Mouse (Mus musculus) lung, embryonic 16.5 days (tissue): ENCODE results near the gene Irgm1. TPM values are rescaled to one million over a fixed set of nuclear protein-coding genes. Genes with fewer than 3 reads are reported as not detected.
"Not testable (repeated sequence)": the region's sequence is repeated elsewhere in the genome, so short reads cannot be mapped to it uniquely, and the experiment has no call there.

ENCODE experiments used
- ATAC-seq: fragments of 200-750 bp; cut with Nextera tagmentation; 2 replicates; pipeline ENCODE4 v1.8.0; 2017; ENCODE audit warnings: low read depth, mild to moderate bottlenecking, moderate library complexity
- H3K27ac ChIP-seq: fragments of 300-500 bp; sonication (generic); 2 replicates; pipeline ENCODE4 v1.5.1; 2014; ENCODE audit warnings: mild to moderate bottlenecking, control low read depth, low read length
- H3K27me3 ChIP-seq: fragments of 300-500 bp; sonication (generic); 2 replicates; pipeline ENCODE4 v1.6.1; 2014; ENCODE audit warnings: low read depth, low read length, mixed read lengths; ENCODE audit not compliant: control insufficient read depth, insufficient read depth
- H3K36me3 ChIP-seq: fragments of 300-500 bp; sonication (generic); 2 replicates; pipeline ENCODE4 v1.6.1; 2014; ENCODE audit warnings: low read length; ENCODE audit not compliant: control insufficient read depth, insufficient read depth
- H3K4me1 ChIP-seq: fragments of 300-500 bp; sonication (generic); replicated peaks from 2 replicates; pipeline ENCODE4 v1.6.1; 2014; ENCODE audit warnings: low read length, mixed read lengths; ENCODE audit not compliant: control insufficient read depth, insufficient read depth
- H3K4me2 ChIP-seq: fragments of 300-500 bp; sonication (generic); 2 replicates; pipeline ENCODE4 v1.6.1; 2014; ENCODE audit warnings: low read depth, low read length, control low read depth
- H3K4me3 ChIP-seq: fragments of 300-500 bp; sonication (generic); 2 replicates; pipeline ENCODE4 v1.5.1; 2014; ENCODE audit warnings: mild to moderate bottlenecking, low read length, control low read depth
- H3K9ac ChIP-seq: fragments of 300-500 bp; sonication (generic); 2 replicates; pipeline ENCODE4 v1.6.1; 2014; ENCODE audit warnings: low read length, control low read depth
- H3K9me3 ChIP-seq: fragments of 300-500 bp; sonication (generic); 2 replicates; pipeline ENCODE4 v1.6.1; 2016; ENCODE audit warnings: low read length; ENCODE audit not compliant: control insufficient read depth
- whole genome bisulfite sequencing: fragments of 180-500 bp; shearing (Covaris S2); extraction: QIAGEN DNeasy Blood & Tissue Kit; methylation state at CpG from one replicate; pipeline ENCODE4 v1.1.7; 2014; 5-methylcytosine and 5-hydroxymethylcytosine counted together
- polyA plus RNA-seq: library from polyadenylated mRNA; unstranded; fragments of >200 nt; fragmentation: Nextera tagmentation; extraction: Ambion mirVana; gene quantifications from 2 replicates; pipeline ENCODE4 v1.2.1, GENCODE M21; 2015

Irgm1 gene
- polyA plus RNA-seq, 1 experiment from 2014 or later = 10.6 TPM

DNA sequence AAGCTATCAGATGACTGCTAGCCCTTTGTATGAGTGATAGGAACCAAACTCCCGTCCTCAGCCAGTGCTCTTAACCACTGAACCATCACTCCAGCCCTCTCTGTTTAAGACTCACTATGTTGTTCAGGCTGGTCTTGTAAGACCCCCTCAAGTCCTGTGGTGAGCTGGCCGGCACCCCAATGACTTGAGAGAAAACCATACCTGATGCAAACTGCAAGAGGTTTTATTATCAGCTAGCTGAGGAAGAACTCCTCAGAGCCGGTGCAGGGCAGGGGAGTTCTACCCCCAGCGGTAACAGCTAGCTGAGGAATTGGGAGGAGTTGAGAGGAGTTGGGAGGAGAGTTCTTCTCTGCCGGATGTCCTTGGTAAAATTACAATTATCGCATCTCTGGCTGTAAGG lies 43.6 kb downstream of the Irgm1 start:
- Histone ChIP-seq H3K27me3 (no peaks in the 10 kb centered on the region), H3K4me3 (no peak overlapping the region), H3K4me1 (peaks cover 4% of the 10 kb centered on the region; the same call in 1 of the 2 replicates), H3K4me2 (no peak overlapping the region), H3K27ac (no peak overlapping the region), H3K9me3 (no peaks in the 10 kb centered on the region), H3K36me3 (no peaks in the 10 kb centered on the region), H3K9ac (no peak overlapping the region)
- WGBS = 65% methylated on average over 6 of the region's 6 CpGs
- no peak for ATAC-seq

DNA sequence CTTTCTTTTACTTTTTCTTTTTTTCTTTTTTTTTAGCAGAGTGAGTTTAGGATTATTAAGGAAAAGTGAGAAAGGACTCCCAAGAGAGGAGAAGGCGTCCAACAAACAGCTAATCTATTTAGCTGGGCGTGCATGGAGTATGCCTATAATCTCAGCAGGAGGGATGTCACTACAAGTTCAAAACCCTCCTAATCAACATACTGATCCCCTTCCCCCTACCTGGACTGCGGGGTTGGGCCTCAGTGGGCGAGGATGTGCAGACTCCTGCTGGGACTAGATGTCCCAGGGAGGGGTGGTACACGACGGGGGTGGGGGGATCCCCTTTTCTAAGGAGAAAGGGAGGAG lies 44.8 kb downstream of the Irgm1 start:
- H3K4me3 ChIP-seq = peak overlapping the region; percentile 50
- H3K27me3 ChIP-seq = no peaks in the 10 kb centered on the region
- H3K9me3 ChIP-seq = no peaks in the 10 kb centered on the region
- 2% methylated on average over 6 of the region's 6 CpGs for WGBS
- peak; percentile 34 for ATAC-seq
- peak overlapping the region; percentile 66 for H3K27ac ChIP-seq
- peak overlapping the region; percentile 74 for H3K4me2 ChIP-seq
- peaks cover 4% of the 10 kb centered on the region; the same call in 1 of the 2 replicates for H3K4me1 ChIP-seq
- no peaks in the 10 kb centered on the region for H3K36me3 ChIP-seq
- H3K9ac ChIP-seq = peak overlapping the region; percentile 65

DNA sequence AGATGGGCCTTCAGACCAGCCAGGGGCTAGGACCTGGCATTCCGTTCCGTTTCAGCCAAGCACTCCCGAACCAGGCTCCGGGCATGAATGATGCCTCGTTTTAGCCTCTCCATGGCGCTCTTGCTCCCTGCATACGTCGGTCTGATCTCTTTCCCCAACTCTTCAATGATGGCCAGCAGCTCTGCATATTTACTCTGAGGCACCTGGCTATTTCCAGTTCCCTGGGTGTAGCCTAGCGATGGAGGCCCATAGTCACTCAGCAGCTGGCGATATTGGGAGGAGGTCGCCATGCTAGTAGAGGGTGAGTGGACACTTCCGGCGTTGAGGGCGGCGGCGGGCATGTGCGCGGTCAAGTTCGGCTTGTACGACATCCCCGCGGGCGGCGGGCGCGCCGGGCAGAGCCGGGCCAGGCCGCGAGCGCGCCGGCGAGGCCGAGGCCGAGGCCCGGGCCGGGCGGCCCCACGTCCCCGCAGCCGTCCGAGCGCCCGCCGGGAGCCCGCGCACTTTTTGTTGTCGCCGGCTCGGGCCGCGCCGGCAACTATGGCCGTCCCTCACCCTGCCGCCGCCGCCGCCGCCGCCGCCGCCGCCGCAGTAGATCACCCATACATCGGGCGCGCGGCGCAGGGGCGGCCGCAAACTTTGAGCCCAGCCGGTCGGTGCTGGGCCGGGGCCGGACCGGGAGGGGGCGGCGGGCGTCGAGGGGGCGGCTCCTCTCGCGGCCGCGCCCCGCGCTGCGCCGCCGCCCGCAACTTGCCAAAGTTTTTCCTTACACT lies 45.3 kb downstream of the Irgm1 start, which contains the start of the genes Trim7 and Gm12184:
Trim7 (plus strand) TSS at position 162 of the 773 bp plus-strand sequence.
Gm12184 (minus strand) TSS at position 677 of the 773 bp plus-strand sequence.
- Histone ChIP-seq H3K4me2 (peak within 1 kb of the TSS; percentile 74), H3K27ac (peak within 1 kb of the TSS; percentile 66), H3K9ac (peak within 1 kb of the TSS; percentile 65), H3K4me3 (peak within 1 kb of the TSS; percentile 50)
- peak; percentile 91 for ATAC-seq
- H3K4me1 ChIP-seq, H3K27me3 ChIP-seq, H3K9me3 ChIP-seq, H3K36me3 ChIP-seq: not testable (repeated sequence)
- WGBS = under 1% methylated on average over 34 of the region's 92 CpGs

DNA sequence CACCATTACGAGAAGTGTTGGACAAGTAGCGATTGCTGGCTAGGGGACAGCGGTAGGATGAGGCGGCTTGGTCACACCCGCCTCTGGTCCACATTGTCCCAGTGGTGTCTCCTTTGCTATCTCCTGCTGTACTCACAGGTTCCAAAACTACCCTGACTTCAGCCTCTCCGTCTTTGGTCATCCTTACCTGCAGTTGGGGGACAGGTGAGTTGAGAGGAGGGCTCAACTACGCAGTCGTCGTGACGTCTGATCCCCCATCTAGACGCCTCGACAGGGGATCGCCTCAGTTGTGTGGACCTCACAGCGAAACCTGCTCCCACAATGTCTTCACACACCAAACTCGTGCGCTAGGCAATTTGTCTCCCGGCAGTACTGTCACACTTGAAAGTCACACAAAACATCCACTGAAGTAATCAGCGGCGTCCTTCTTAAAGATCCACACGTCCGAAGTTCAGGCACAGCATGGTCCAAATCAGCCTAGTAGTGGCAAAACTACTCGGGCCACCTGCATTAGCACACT lies 47.1 kb downstream of the Irgm1 start:
- Histone ChIP-seq H3K4me1 (peaks cover 4% of the 10 kb centered on the region; the same call in 1 of the 2 replicates), H3K4me3 (peak overlapping the region; percentile 42), H3K9ac (no peak overlapping the region), H3K9me3 (no peaks in the 10 kb centered on the region), H3K4me2 (peak overlapping the region; percentile 69), H3K27me3 (no peaks in the 10 kb centered on the region), H3K36me3 (no peaks in the 10 kb centered on the region), H3K27ac (no peak overlapping the region)
- no peak for ATAC-seq
- 6% methylated on average over 22 of the region's 22 CpGs for WGBS

DNA sequence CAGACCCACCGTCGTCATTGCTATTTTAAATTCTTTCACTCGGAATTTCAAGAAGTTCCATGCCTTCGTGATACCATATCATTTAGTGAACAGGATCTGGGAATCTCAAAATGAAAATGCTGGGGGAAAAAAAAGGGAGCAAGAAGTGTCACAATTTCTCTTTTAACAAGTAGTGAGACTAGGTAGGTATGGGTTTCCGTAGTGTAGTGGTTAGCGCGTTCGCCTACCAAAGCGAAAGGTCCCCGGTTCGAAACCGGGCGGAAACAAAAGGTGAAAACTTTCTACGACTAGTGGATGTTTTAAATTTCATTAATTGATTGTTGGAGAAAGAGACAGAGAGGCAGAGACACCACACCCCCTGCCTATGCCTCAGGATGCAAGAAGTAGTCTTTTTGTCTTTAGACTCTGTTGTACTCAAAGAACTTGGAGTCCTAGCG lies 47.9 kb downstream of the Irgm1 start:
- Histone ChIP-seq H3K9me3 (no peaks in the 10 kb centered on the region), H3K4me3 (peak overlapping the region; percentile 42), H3K9ac (peak overlapping the region; percentile 41; the same call in 1 of the 2 replicates), H3K36me3 (no peaks in the 10 kb centered on the region), H3K4me1 (peaks cover 4% of the 10 kb centered on the region; the same call in 1 of the 2 replicates), H3K27me3 (no peaks in the 10 kb centered on the region), H3K27ac (no peak overlapping the region), H3K4me2 (peak overlapping the region; percentile 69)
- ATAC-seq = no peak
- 1% methylated on average over 15 of the region's 15 CpGs for WGBS

DNA sequence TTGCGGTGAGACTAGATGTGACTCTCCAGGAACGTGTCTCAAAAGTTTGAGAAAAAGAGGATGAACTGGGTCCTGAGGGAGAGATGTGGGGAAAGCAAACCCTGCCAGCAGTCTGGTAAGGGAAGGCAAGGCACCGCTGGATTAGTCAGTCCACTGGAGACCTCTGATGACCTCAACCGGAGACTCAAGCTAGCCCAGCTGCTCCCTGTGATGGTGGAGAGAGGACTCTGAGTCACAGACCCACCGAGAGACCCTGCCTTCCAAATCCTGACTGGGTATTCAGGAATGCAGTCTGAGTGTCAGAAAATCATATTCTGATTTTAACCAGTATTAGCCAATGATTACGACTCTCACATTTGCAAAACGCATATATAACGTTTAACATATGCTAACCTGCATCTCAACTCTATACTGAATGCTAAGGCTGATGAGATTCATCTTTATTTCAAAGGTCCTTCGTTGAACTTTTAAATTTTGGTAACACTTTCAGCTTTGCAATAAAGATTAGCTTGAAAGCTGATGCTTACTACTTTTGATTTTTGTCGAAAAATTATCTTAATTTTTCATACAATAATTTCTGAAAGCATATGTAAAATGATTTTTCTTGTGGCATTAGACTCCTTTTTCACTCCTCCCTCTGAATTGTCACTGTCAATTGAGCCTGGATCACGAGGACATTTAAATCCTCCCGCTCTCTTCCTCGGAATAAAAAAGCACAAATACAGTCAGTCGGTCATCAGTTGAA lies 48.5 kb downstream of the Irgm1 start:
- H3K27ac ChIP-seq = no peak overlapping the region
- H3K27me3 ChIP-seq = no peaks in the 10 kb centered on the region
- no peaks in the 10 kb centered on the region for H3K9me3 ChIP-seq
- WGBS = 29% methylated on average over 14 of the region's 14 CpGs
- H3K4me3 ChIP-seq = peak overlapping the region; percentile 42
- peak overlapping the region; percentile 41; the same call in 1 of the 2 replicates for H3K9ac ChIP-seq
- H3K36me3 ChIP-seq = no peaks in the 10 kb centered on the region
- H3K4me2 ChIP-seq = peak overlapping the region; percentile 69
- ATAC-seq = no peak
- H3K4me1 ChIP-seq = peaks cover 4% of the 10 kb centered on the region; the same call in 1 of the 2 replicates

DNA sequence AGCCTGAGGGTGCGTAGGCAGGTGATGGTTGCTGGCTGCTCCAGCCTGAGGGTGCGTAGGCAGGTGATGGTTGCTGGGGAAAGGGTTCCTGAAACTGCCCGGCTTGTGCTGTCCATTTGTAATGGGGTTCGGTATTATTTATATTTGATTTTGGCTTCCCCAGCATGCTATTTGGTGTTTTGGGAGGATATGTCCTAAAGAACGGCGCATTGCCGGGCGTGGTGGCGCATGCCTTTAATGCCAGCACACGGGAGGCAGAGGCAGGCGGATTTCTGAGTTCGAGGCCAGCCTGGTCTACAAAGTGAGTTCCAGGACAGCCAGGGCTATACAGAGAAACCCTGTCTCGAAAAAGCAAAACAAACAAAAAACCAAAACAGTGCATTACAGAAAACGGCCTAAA lies 50.2 kb downstream of the Irgm1 start:
- not testable (repeated sequence) for H3K4me3 ChIP-seq, H3K4me1 ChIP-seq, H3K27ac ChIP-seq, ATAC-seq, H3K9me3 ChIP-seq, H3K9ac ChIP-seq, H3K36me3 ChIP-seq, H3K4me2 ChIP-seq, H3K27me3 ChIP-seq
- 81% methylated on average over 14 of the region's 14 CpGs for WGBS

DNA sequence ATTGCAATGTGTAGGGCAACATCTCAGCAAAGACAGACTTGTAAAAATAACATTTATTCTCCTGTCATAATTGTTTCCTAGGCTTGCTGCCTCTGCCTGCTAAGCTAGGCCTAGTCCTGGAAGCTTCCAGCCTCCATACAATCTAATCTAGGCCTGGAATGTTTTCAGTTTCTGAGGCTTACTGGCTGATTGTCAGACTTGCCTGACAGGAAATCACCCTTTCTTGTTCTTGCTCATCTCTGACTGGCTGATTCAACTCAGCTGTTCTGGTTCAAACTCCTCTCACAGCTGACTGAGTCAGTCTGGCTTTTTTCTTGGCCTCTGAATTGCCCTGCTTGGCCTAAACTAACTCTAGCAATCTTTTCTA lies 51.2 kb downstream of the Irgm1 start:
- H3K4me3 ChIP-seq = no peak overlapping the region
- H3K36me3 ChIP-seq = 0 out of 2 replicates have a peak, but pooled peaks cover 2% of the 10 kb centered on the region
- no peaks in the 10 kb centered on the region for H3K27me3 ChIP-seq
- no peak for ATAC-seq
- H3K9me3 ChIP-seq = no peaks in the 10 kb centered on the region
- no peak overlapping the region for H3K4me2 ChIP-seq
- no peak overlapping the region for H3K9ac ChIP-seq
- H3K27ac ChIP-seq = no peak overlapping the region
- H3K4me1 ChIP-seq = peaks cover 14% of the 10 kb centered on the region
